Mouse (Mus musculus) stomach, embryonic 14.5 days (tissue): ENCODE results near the gene Nme8. TPM values are rescaled to one million over a fixed set of nuclear protein-coding genes. Genes with fewer than 3 reads are reported as not detected.

Experiments
- ATAC-seq: fragments of 200-750 bp; cut with Nextera tagmentation; 2 replicates; pipeline ENCODE4 v1.8.0; 2017; ENCODE audit warnings: low read depth, moderate TSS enrichment; ENCODE audit not compliant: insufficient number of reproducible peaks, insufficient read depth, low FRiP score
- H3K27ac ChIP-seq: fragments of 300-500 bp; sonication (generic); 2 replicates; pipeline ENCODE4 v1.5.1; 2014; ENCODE audit warnings: mild to moderate bottlenecking, low read length, moderate library complexity, mixed read lengths
- H3K27me3 ChIP-seq: fragments of 300-500 bp; sonication (generic); 2 replicates; pipeline ENCODE4 v1.6.1; 2014; ENCODE audit warnings: low read length, control low read depth, mixed read lengths; ENCODE audit not compliant: control insufficient read depth, insufficient read depth
- H3K36me3 ChIP-seq: fragments of 300-500 bp; sonication (generic); 2 replicates; pipeline ENCODE4 v1.6.1; 2014; ENCODE audit warnings: mild to moderate bottlenecking, control low read depth, low read length, moderate library complexity, mixed read lengths; ENCODE audit not compliant: control insufficient read depth, insufficient read depth
- H3K4me1 ChIP-seq: fragments of 300-500 bp; sonication (generic); 2 replicates; pipeline ENCODE4 v1.6.1; 2014; ENCODE audit warnings: low read length, control low read depth, mixed read lengths; ENCODE audit not compliant: control insufficient read depth, insufficient read depth
- H3K4me2 ChIP-seq: fragments of 300-500 bp; sonication (generic); replicated peaks from 2 replicates; pipeline ENCODE4 v1.6.1; 2014; ENCODE audit warnings: low read depth, low read length, control low read depth
- H3K4me3 ChIP-seq: fragments of 300-500 bp; sonication (generic); 2 replicates; pipeline ENCODE4 v1.5.1; 2014; ENCODE audit warnings: low read depth, low read length, control low read depth
- H3K9ac ChIP-seq: fragments of 300-500 bp; sonication (generic); replicated peaks from 2 replicates; pipeline ENCODE4 v1.6.1; 2014; ENCODE audit warnings: low read depth, mild to moderate bottlenecking, control low read depth, low read length, moderate library complexity, mixed read lengths
- H3K9me3 ChIP-seq: fragments of 300-500 bp; sonication (generic); 2 replicates; pipeline ENCODE4 v1.6.1; 2016; ENCODE audit warnings: low read depth, low read length, control low read depth; ENCODE audit not compliant: control insufficient read depth
- WGBS: fragments of 180-500 bp; shearing (Covaris S2); extraction: QIAGEN DNeasy Blood & Tissue Kit; methylation state at CpG from one replicate; pipeline ENCODE4 v1.1.7; 2014; 5-methylcytosine and 5-hydroxymethylcytosine counted together
- polyA plus RNA-seq: library from polyadenylated mRNA; unstranded; fragments of >200 nt; fragmentation: Nextera tagmentation; extraction: Ambion mirVana; gene quantifications from 2 replicates; pipeline ENCODE4 v1.2.1, GENCODE M21; 2014

Nme8 gene
- polyA plus RNA-seq, 1 experiment from 2014 or later = 0.16 TPM

- Histone ChIP-seq H3K4me2 (no peak overlapping the region), H3K9ac (no peak overlapping the region), H3K4me1 (no peaks in the 10 kb centered on the region), H3K27ac (no peak overlapping the region), H3K27me3 (no peaks in the 10 kb centered on the region), H3K4me3 (no peak overlapping the region), H3K36me3 (no peaks in the 10 kb centered on the region), H3K9me3 (no peaks in the 10 kb centered on the region)
- ATAC-seq = no peak
- 79% methylated on average over 4 of the region's 4 CpGs for WGBS
These were observed 3.3 kb upstream of the Nme8 start for GRCm38 (mm10) chr13:19700733-19701442.

DNA sequence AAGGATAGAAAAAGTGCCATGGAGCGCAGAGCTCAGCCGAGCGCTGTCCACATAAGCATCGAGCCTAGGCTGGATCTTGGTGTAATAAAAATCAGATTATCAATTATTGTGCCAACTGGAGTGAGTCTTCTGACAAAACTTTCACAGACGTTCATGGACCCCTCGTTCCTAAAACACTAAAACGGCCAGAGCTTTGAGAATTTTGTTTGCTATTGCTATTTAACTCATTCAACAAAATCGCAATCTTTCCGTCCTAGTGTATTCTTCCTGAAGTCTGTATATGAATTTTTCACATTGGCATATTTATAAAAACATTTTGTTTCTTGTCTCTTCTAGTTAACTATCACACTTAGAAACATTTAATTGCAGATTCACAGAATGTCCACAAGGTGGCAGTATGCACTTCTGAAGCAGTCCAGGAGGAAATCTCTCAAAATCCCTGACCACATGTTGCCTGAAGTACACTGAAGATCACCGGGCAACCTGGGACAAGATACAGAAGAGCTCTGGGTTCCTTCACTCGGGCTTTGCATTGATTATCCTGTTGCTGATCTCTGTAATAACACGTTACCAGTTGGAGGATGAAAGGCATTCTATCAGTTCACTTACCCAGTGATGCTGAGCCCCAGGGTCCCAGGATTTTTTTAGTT lies 1.1 kb upstream of the Nme8 start:
- ATAC-seq = no peak
- H3K4me1 ChIP-seq = no peaks in the 10 kb centered on the region
- 22% methylated on average over 12 of the region's 12 CpGs for WGBS

DNA sequence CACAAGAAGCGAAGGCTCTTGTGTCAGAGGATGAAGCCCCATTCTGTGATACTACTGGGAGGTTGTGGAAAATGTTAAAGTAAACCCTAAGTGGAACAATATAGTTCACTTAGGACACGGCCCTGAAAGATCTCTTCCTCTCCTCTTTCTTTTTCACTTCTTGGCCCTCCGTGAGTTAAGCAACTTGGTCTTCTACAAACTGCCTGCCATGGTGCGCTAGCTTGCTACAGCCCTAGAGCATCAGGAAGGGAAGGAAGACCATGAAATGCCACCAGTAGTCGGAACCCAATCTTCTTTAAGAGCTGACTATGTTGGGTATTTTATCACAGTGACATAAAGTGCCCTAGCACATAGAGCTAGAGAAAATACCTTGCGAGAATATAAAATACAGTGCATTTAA lies 7.2 kb downstream of the Nme8 start:
- H3K27ac ChIP-seq = no peak overlapping the region
- no peaks in the 10 kb centered on the region for H3K9me3 ChIP-seq
- no peak overlapping the region for H3K4me2 ChIP-seq
- H3K4me3 ChIP-seq = no peak overlapping the region
- H3K27me3 ChIP-seq = no peaks in the 10 kb centered on the region
- ATAC-seq = no peak
- 90% methylated on average over 6 of the region's 6 CpGs for WGBS
- no peaks in the 10 kb centered on the region for H3K36me3 ChIP-seq
- H3K4me1 ChIP-seq = no peaks in the 10 kb centered on the region
- no peak overlapping the region for H3K9ac ChIP-seq

More for the DNA sequence above, 1.1 kb upstream of the Nme8 start:
- Histone ChIP-seq H3K27me3 (no peaks in the 10 kb centered on the region), H3K4me3 (no peak overlapping the region), H3K27ac (no peak overlapping the region), H3K36me3 (no peaks in the 10 kb centered on the region), H3K4me2 (no peak overlapping the region), H3K9ac (no peak overlapping the region), H3K9me3 (no peaks in the 10 kb centered on the region)

- no peak overlapping the region for H3K9ac ChIP-seq
- WGBS = 63% methylated on average over 3 of the region's 3 CpGs
- no peak overlapping the region for H3K27ac ChIP-seq
- no peak overlapping the region for H3K4me2 ChIP-seq
- ATAC-seq = no peak
- H3K9me3 ChIP-seq = no peaks in the 10 kb centered on the region
- no peaks in the 10 kb centered on the region for H3K4me1 ChIP-seq
- H3K4me3 ChIP-seq = no peak overlapping the region
- no peaks in the 10 kb centered on the region for H3K27me3 ChIP-seq
- H3K36me3 ChIP-seq = no peaks in the 10 kb centered on the region
These were observed 7.6 kb downstream of the Nme8 start for GRCm38 (mm10) chr13:19689971-19690370.

DNA sequence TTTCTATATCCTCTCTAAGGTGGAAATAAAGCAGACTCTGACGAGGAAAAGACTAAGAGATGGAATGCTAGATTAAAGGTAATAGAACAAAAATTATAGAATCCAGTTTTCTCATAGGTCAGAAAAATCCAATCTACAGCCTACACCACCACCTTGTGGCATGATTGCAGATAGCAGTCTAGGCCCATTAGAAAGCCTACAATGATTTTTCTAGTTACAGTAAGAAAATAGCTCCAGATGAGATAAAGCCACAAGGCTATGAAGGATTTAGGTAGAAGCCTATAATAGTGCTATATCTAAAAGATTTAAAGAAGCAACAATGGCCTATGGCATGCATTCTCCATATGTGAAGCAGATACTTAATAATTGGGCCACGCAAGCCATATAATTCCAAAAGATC lies 13.6 kb downstream of the Nme8 start:
- Histone ChIP-seq H3K27ac (no peak overlapping the region), H3K4me2 (no peak overlapping the region), H3K9ac (no peak overlapping the region), H3K36me3 (no peaks in the 10 kb centered on the region), H3K4me1 (peaks cover 4% of the 10 kb centered on the region; the same call in 1 of the 2 replicates), H3K27me3 (no peaks in the 10 kb centered on the region), H3K9me3 (no peaks in the 10 kb centered on the region), H3K4me3 (no peak overlapping the region)
- ATAC-seq = no peak
- WGBS = 59% methylated on average over 2 of the region's 2 CpGs

DNA sequence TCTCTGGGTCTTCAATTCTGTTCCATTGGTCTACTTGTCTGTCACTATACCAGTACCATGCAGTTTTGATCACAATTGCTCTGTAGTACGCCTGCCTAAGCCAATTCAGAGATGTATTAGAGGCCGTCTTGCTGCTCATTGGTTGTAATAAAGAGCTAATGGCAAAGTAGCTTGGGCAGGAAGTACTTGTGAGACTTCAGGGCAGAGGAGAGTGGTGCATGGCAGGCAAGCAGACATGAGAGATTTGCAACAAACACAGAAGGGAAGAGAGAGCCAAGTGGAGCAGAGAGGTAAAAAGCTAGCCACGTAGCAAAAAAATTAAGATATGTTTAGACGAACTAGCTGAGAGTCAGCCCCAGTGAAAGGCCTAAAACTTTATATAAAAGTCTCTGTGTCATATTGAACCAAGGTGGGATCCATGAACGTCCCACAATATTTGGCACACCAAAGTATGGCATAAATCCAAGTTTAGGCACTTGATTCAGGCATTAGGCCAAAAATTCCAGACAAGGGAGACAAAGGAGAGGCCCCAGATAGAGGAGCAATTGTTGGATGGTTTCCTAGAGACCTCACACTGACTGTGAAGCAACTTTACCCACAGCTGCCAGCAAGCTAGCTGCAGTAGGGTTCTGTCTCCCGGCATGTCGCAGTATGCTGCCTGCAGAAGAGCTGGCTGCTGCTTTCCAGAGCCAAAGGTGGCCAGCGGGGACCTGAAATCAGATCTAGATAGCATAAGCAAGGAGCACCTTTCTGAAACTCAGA lies 14.5 kb downstream of the Nme8 start:
- peaks cover 4% of the 10 kb centered on the region; the same call in 1 of the 2 replicates for H3K4me1 ChIP-seq
- ATAC-seq = no peak
- no peak overlapping the region for H3K27ac ChIP-seq
- no peaks in the 10 kb centered on the region for H3K27me3 ChIP-seq
- 58% methylated on average over 8 of the region's 8 CpGs for WGBS
- H3K36me3 ChIP-seq = no peaks in the 10 kb centered on the region
- H3K9ac ChIP-seq = no peak overlapping the region
- H3K4me2 ChIP-seq = no peak overlapping the region
- no peak overlapping the region for H3K4me3 ChIP-seq
- H3K9me3 ChIP-seq = no peaks in the 10 kb centered on the region

GRCm38 (mm10) chr13:19674601-19675000 lies 23.0 kb downstream of the Nme8 start:
- Histone ChIP-seq H3K4me1 (no peaks in the 10 kb centered on the region), H3K9ac (no peak overlapping the region), H3K9me3 (no peaks in the 10 kb centered on the region), H3K27me3 (no peaks in the 10 kb centered on the region), H3K27ac (no peak overlapping the region), H3K4me3 (no peak overlapping the region), H3K4me2 (no peak overlapping the region), H3K36me3 (no peaks in the 10 kb centered on the region)
- no peak for ATAC-seq

GRCm38 (mm10) chr13:19674025-19674424 lies 23.6 kb downstream of the Nme8 start:
- no peak overlapping the region for H3K4me3 ChIP-seq
- no peaks in the 10 kb centered on the region for H3K9me3 ChIP-seq
- H3K27me3 ChIP-seq = no peaks in the 10 kb centered on the region
- ATAC-seq = no peak
- no peaks in the 10 kb centered on the region for H3K36me3 ChIP-seq
- 87% methylated on average over 3 of the region's 3 CpGs for WGBS
- H3K27ac ChIP-seq = no peak overlapping the region
- H3K4me2 ChIP-seq = no peak overlapping the region
- no peak overlapping the region for H3K9ac ChIP-seq
- H3K4me1 ChIP-seq = no peaks in the 10 kb centered on the region
